Mouse (Mus musculus) right cerebral cortex, postnatal 36 days (tissue): ENCODE measurements around the gene Abcc8.
A peak's percentile ranks its signal among the peaks of the same experiment; 100 is the strongest.
"Not testable (repeated sequence)": the region's sequence is repeated elsewhere in the genome, so short reads cannot be mapped to it uniquely, and the experiment has no call there.

Experiments
- DNase-seq, 2 experiments: peaks; one replicate each; pipeline ENCODE4 v3.0.0; 2022; ENCODE audit warnings: low spot score in 2 of 2, mixed read lengths in 1 of 2

Gene Abcc8

DNA sequence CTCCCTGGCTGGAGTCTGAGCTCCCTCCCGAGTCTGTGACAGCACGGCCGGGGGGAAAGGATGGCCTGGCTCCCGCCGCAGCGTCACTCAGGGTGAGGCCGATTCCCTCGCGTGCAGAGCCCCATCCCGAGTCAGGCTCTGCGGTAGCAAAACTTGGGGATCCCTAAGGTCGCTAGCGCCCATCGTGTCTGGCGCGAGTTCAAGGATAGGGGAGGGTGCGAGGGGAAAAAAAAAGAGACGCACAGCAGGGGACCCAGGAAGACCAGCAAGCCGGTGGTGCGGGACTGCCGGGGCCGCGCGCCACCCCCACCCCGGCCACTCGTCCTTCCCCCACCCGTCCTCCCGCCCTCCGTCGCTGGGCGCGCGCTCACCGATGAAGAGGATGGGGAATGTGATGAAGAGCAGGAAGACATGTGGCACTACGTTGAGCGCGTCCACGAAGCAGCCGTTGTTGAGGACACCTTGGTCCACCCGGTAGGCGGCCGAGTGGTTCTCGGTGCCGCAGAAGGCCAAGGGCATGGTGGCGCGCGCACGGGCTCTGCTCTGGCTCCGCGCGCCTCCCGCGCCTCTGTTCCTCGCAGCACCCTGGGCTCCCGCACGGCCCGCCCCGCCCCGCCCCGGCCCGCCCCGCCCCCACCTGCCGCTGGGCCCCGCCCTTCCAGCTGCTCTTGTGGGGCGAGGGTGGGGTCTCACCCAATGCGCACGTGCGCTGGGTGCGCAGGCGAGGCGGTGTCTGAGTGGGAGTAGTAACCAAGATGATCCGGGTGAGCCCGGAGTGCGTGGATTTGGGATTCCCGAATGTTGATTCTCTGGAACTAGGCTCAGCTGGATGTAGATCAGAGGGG lies at the start of gene Abcc8:
Gene Abcc8 (minus strand): TSS at position 603 of the 845 bp plus-strand sequence.
- DNase-seq, result peak; percentile 37 to 72

DNA sequence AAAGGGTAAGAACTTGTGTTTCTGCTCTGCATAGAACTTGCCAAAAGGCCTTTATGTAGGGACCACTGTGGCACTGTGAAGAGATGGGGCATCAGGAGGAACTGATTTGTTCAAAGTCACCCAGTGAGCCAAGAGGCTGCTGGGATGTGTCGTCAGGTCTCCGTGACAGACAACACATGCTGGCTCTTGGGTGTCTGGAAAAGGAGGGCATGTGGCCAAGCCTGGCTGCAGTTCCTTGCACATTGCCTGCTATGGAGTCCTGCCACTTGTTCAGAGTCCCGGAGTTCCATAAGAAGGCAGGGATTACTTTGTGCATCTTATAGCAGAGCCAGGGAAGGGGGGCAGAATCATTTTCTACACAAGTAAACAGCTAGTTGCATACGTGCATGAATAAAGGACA lies 47.1 kb upstream of the Abcc8 start:
- DNase-seq, result no peak

DNA sequence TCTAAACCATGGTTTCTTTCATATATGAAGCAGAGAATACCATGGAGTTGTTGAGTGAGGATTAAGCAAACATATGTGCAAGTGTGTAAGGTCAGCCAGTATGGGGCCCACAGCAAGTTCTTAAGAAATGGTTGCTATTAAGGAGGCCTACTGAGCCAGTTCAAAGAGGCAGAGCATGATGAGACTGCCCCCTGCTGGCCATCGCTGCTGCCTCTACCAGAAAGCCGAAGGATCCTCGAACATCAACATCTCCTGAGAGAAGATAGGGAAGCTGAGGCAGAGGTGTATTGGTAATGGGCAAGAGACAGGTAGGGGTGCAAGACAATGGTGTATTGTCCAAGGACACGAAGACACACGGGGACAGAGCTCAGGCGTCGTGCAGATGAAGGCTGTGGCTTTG lies 46.4 kb upstream of the Abcc8 start:
- peak in 1 of 2 experiments; percentile 30 for DNase-seq

- no peak for DNase-seq
These were observed 40.8 kb upstream of the Abcc8 start for GRCm38 (mm10) chr7:46220591-46221129.

- no peak for DNase-seq
These were observed 38.6 kb upstream of the Abcc8 start for GRCm38 (mm10) chr7:46218415-46218814.

DNA sequence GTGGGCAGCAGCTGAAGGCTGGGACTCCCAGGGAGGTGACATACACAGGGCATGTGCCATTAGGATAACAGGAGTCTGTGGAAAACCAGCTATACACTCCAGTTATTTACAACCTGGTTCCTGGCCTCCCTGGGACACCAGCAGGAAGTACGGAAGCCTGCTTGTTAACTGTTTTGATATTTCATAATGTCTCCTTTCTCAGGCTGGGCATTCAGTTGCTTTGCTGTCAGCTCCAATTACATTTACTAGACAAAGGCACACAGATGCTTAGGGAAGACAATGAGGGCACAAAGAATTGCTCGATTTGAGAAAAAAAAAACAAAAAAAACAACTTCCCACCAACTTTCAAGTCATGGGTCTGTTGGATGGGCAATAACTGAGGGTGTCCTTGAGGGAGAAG lies 36.6 kb upstream of the Abcc8 start:
- DNase-seq, result no peak

- DNase-seq, result no peak
These were observed 30.4 kb upstream of the Abcc8 start for GRCm38 (mm10) chr7:46210276-46210675.

DNA sequence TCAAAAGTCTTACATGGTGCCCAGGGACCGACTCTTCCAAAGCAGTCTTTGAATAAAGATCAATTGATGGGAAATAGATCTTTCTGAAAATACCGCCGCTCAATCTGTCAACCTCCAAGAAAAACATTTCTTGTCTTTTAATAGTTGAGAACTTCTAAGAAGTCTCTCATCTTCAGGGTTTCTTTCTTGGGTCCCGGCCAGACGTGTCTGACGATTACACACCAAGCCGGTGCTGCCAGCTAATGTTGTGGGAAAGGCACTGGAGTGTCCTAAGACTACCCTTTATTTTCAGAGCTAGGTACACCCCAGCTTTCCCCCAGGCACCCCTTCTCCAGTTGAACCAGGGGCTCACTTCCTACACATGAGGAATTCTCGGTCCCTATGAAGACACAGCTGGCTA lies 28.3 kb upstream of the Abcc8 start:
- no peak for DNase-seq

DNA sequence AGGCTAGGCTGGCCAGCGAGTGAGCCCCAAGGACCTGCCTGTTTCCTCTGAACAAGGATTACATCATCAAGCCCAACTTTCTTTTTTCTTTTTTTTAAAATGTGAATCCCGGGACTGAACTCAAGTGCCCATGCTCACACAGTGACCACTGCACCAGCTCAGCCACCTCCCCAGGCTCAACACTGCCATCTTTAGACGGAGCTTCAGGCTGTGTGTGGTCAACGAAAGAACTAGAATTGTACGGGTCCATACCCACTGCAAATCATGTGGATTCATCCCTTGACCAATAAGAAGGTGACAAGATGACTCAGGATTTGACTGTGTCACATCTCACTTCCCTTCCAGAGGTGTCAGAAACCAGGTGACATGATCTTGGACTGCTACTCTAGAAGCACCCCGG lies 24.9 kb upstream of the Abcc8 start:
- no peak for DNase-seq

DNA sequence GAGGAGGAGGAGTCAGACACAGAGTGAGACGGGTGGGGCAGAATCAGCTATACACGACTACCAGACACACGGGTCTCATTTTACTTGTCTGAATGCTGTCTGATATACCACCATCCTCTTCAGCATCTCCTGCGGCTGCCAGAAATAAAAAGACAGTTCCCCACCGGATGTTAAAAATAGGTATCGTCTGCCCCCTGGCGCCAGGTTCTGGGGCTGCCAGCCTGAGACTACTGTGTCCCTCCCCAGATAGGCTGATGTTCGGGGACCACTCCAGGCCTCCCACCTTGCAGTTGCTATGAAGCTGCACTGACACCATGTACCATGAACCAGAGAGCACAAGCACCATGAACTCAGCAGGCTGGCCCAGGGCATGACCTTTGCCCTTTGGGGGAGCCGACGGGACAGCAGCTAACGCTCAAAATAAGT lies 24.2 kb upstream of the Abcc8 start:
- peak in 1 of 2 experiments; percentile 39 for DNase-seq

DNA sequence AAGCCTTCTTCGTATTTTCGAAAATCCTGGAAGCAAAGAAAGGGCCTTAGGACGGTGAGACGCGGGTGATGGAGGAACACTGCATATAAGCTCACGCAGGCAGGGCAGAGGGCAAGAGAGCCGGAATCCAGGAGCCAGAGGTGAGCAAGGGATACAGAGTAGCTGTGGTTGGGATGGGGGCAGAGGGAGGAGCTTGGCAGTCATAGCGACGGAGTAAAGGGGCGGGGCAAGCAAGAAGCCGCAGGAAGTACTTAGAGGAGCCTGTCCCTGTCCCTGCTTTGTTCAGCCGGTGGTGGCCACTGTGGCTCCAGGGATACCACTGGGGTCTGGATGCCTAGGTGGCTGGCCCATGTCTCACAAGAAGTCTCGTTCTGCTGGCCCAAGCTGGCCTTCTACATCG lies 21.8 kb upstream of the Abcc8 start:
- no peak for DNase-seq

GRCm38 (mm10) chr7:46200021-46200420 lies 20.2 kb upstream of the Abcc8 start:
- no peak for DNase-seq

DNA sequence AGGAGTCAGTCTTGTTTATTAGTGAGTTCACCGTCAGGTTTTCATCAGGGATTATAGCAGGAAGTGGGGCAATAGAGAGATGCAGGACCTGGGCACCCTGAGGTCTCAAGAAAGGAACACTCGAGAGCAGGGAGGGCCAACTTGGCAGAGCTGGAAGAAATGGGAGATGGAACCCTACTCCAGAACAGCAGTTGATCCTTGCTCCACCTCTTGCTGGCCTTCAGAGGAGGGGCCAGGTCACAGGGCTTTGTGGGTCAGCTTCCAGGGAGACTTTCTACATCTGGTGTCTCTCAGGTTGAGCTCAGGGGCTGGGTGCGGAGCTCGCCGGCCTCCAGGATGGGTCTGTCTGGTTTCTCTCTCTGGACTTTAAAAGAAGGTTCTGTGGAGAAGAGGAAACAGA lies 15.5 kb upstream of the Abcc8 start:
- no peak for DNase-seq

- no peak for DNase-seq
These were observed 4.4 kb upstream of the Abcc8 start for GRCm38 (mm10) chr7:46184232-46184631.

DNA sequence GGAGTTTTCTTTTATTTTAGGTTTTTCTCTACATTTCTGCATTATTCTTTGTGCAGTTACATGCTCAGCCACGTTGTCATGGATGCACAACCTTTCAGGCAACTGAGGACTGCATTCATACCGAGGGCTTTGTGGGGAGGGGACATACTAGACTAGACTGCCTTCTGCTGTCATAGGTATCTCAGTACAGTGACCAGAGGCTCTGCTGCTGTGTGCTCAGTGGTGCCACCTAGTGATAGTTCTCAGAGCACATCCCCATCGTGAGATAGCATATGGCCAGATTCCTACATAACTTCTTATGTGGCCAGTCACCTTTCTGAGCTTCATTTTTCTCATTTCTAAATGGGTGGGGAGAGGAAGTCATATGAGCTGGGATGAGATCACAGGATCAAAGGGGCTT lies 1.8 kb upstream of the Abcc8 start:
- DNase-seq, result peak; percentile 18 to 32

DNA sequence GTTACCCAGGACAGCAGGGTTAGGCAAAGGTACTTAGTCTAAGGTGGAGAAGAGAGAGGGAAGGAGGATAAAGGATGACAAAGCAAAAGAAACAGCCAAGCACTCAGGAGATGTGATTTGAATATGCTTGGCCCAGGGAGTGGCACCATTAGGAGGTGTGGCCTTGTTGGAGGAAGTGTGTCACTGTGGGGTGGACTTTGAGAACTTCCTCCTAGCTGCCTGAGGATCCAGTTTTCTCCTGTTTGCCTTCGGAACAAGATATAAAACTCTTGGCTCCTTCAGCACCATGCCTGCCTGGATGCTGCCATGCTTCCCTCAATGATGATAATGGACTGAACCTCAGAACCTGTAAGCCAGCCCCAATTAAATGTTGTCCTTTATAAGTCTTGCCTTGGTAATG lies 10.9 kb downstream of the Abcc8 start:
- DNase-seq, result not testable (repeated sequence)

DNA sequence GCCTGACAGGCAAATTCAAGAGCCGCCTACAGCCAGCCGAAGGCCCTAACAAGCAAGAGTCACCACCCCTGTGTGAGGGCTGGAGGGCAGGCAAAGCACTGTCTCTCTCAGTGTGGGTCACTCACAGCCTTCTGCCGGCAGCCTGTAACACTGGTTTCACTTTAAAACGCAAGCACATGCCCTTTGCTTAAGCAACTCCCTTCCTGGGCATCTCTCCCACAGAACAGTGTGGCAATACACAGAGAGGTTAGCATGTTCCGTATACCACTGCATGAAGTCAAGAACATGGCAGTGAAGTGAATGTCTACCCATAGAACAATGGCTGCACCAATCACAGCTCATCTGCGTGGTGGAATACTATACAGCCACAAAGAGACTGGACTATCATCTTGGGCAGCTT lies 11.4 kb downstream of the Abcc8 start:
- DNase-seq, result no peak

- no peak for DNase-seq
These were observed 11.9 kb downstream of the Abcc8 start for GRCm38 (mm10) chr7:46167901-46168300.

- no peak for DNase-seq
These were observed 14.0 kb downstream of the Abcc8 start for GRCm38 (mm10) chr7:46165876-46166275.

DNA sequence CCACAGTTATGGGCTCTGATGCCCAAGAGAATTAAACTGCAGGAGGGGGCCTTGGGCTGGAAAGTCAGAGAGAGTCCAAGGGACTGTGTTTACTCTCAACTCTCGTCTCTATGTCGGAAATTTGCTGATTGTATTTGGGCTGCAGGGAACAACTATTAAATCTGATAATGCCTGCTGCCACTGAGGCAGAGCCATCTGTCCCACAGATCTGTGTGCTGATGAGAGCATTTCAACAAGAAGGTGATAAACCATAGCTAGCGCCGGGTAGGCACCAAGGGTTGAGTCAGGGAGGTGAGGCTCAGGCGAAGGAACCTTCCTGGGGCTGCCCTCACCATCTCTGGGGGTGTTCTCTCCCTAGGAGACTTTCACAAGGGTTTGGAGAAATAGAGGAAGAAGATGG lies 17.1 kb downstream of the Abcc8 start:
- DNase-seq, result no peak

GRCm38 (mm10) chr7:46162132-46162727 lies 17.6 kb downstream of the Abcc8 start:
- no peak for DNase-seq

DNA sequence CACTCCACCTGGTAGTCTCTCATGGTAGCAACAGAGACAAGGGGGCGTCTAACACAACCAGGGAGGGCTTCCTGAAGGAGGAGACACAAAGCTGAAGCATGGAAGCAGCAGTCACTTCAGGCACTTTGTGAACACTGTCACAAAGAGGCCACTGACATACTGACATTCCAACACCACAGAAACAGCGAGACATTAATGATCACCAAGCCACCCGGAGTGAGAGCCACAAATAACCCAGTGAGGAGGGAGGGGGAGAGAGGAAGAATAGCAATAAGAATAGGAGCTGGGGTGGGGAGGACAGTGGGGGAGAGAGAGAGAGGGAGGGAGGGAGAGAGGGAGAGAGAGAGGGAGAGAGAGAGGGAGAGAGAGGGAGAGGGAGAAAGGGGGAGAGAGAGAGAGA lies 18.2 kb downstream of the Abcc8 start:
- DNase-seq, result no peak

- no peak for DNase-seq
These were observed 22.1 kb downstream of the Abcc8 start for GRCm38 (mm10) chr7:46157746-46158145.
